Mouse (Mus musculus): Measurements from ENCODE around the gene Tgfb3. TPM values are rescaled to one million over a fixed set of nuclear protein-coding genes. Genes with fewer than 3 reads are reported as not detected.

Gene Tgfb3
- polyA plus RNA-seq, 1 experiment from 2014 or later: 14.7 TPM

GRCm38 (mm10) chr12:86076321-86076901, 2.4 kb downstream of the Tgfb3 start:
- DNase-seq (ENCODE audit: low spot score) (no peak), ATAC-seq (replicated peaks; ENCODE audit: low FRiP score) (no peak)
- Histone ChIP-seq H3K36me3 (ENCODE audit: control insufficient read depth, insufficient read depth, low read length) (no peaks in the 10 kb centered on the region), H3K4me3 (ENCODE audit: low read depth, low read length) (peak overlapping the region; percentile 59), H3K9me3 (ENCODE audit: control insufficient read depth, low read length) (no peaks in the 10 kb centered on the region), H3K27me3 (replicated peaks; ENCODE audit: control insufficient read depth, insufficient read depth, low read length) (peaks cover 29% of the 10 kb centered on the region), H3K9ac (ENCODE audit: low read depth, low read length) (0 out of 2 replicates have a peak overlapping the region, but pooled peaks have one; percentile 20), H3K27ac (ENCODE audit: low read depth, low read length) (no peak overlapping the region), H3K4me1 (replicated peaks; ENCODE audit: control insufficient read depth, insufficient read depth, low read length) (peaks cover 3% of the 10 kb centered on the region; the same call in 1 of the 2 replicates), H3K4me2 (peak overlapping the region; percentile 82)
- 19% methylated on average over 13 of the region's 13 CpGs for WGBS

- no peak for ATAC-seq (replicated peaks; ENCODE audit: low FRiP score)
- WGBS: 87% methylated on average over 7 of the region's 7 CpGs
- DNase-seq (ENCODE audit: low spot score): no peak
- H3K4me1 ChIP-seq (replicated peaks; ENCODE audit: control insufficient read depth, insufficient read depth, low read length): peaks cover 3% of the 10 kb centered on the region; the same call in 1 of the 2 replicates
- no peak overlapping the region for H3K27ac ChIP-seq (ENCODE audit: low read depth, low read length)
- no peaks in the 10 kb centered on the region for H3K9me3 ChIP-seq (ENCODE audit: control insufficient read depth, low read length)
- H3K4me2 ChIP-seq: peak overlapping the region; percentile 82
- no peak overlapping the region for H3K4me3 ChIP-seq (ENCODE audit: low read depth, low read length)
- H3K36me3 ChIP-seq (ENCODE audit: control insufficient read depth, insufficient read depth, low read length): no peaks in the 10 kb centered on the region
- no peak overlapping the region for H3K9ac ChIP-seq (ENCODE audit: low read depth, low read length)
- peaks cover 26% of the 10 kb centered on the region for H3K27me3 ChIP-seq (replicated peaks; ENCODE audit: control insufficient read depth, insufficient read depth, low read length)
Observed at GRCm38 (mm10) chr12:86075358-86075757, 3.5 kb downstream of the Tgfb3 start.

- WGBS: 71% methylated on average over 12 of the region's 12 CpGs
- H3K27ac ChIP-seq (ENCODE audit: low read depth, low read length): no peak overlapping the region
- no peak overlapping the region for H3K4me2 ChIP-seq
- no peak overlapping the region for H3K4me3 ChIP-seq (ENCODE audit: low read depth, low read length)
- H3K27me3 ChIP-seq (replicated peaks; ENCODE audit: control insufficient read depth, insufficient read depth, low read length): peaks cover 26% of the 10 kb centered on the region
- DNase-seq (ENCODE audit: low spot score) (no peak), ATAC-seq (replicated peaks; ENCODE audit: low FRiP score) (no peak)
- H3K9me3 ChIP-seq (ENCODE audit: control insufficient read depth, low read length): no peaks in the 10 kb centered on the region
- no peak overlapping the region for H3K9ac ChIP-seq (ENCODE audit: low read depth, low read length)
- peaks cover 3% of the 10 kb centered on the region; the same call in 1 of the 2 replicates for H3K4me1 ChIP-seq (replicated peaks; ENCODE audit: control insufficient read depth, insufficient read depth, low read length)
- H3K36me3 ChIP-seq (ENCODE audit: control insufficient read depth, insufficient read depth, low read length): no peaks in the 10 kb centered on the region
Observed at GRCm38 (mm10) chr12:86074681-86075080, 4.2 kb downstream of the Tgfb3 start.

- no peaks in the 10 kb centered on the region for H3K9me3 ChIP-seq (ENCODE audit: control insufficient read depth, low read length)
- H3K4me1 ChIP-seq (replicated peaks; ENCODE audit: control insufficient read depth, insufficient read depth, low read length): no peaks in the 10 kb centered on the region
- WGBS: 87% methylated on average over 6 of the region's 6 CpGs
- ATAC-seq (replicated peaks; ENCODE audit: low FRiP score) (no peak), DNase-seq (ENCODE audit: low spot score) (no peak)
- H3K36me3 ChIP-seq (ENCODE audit: control insufficient read depth, insufficient read depth, low read length): no peaks in the 10 kb centered on the region
- H3K27me3 ChIP-seq (replicated peaks; ENCODE audit: control insufficient read depth, insufficient read depth, low read length): peaks cover 7% of the 10 kb centered on the region; the same call in 1 of the 2 replicates
- H3K4me2 ChIP-seq: no peak overlapping the region
- H3K9ac ChIP-seq (ENCODE audit: low read depth, low read length): no peak overlapping the region
- no peak overlapping the region for H3K4me3 ChIP-seq (ENCODE audit: low read depth, low read length)
- no peak overlapping the region for H3K27ac ChIP-seq (ENCODE audit: low read depth, low read length)
Observed at GRCm38 (mm10) chr12:86071432-86071831, 7.4 kb downstream of the Tgfb3 start.

GRCm38 (mm10) chr12:86064796-86065195, 14.0 kb downstream of the Tgfb3 start:
- H3K4me3 ChIP-seq (ENCODE audit: low read depth, low read length): no peak overlapping the region
- H3K4me1 ChIP-seq (replicated peaks; ENCODE audit: control insufficient read depth, insufficient read depth, low read length): no peaks in the 10 kb centered on the region
- no peak for DNase-seq (ENCODE audit: low spot score)
- no peak overlapping the region for H3K9ac ChIP-seq (ENCODE audit: low read depth, low read length)
- no peak overlapping the region for H3K27ac ChIP-seq (ENCODE audit: low read depth, low read length)
- H3K36me3 ChIP-seq (ENCODE audit: control insufficient read depth, insufficient read depth, low read length): no peaks in the 10 kb centered on the region; the same call in 1 of the 2 replicates
- H3K9me3 ChIP-seq (ENCODE audit: control insufficient read depth, low read length): no peaks in the 10 kb centered on the region
- no peak for ATAC-seq (replicated peaks; ENCODE audit: low FRiP score)
- no peaks in the 10 kb centered on the region for H3K27me3 ChIP-seq (replicated peaks; ENCODE audit: control insufficient read depth, insufficient read depth, low read length)
- H3K4me2 ChIP-seq: no peak overlapping the region

GRCm38 (mm10) chr12:86059341-86059740, 19.5 kb downstream of the Tgfb3 start:
- ATAC-seq (replicated peaks; ENCODE audit: low FRiP score) (no peak), DNase-seq (ENCODE audit: low spot score) (no peak)
- no peaks in the 10 kb centered on the region; the same call in 1 of the 2 replicates for H3K36me3 ChIP-seq (ENCODE audit: control insufficient read depth, insufficient read depth, low read length)
- no peak overlapping the region for H3K9ac ChIP-seq (ENCODE audit: low read depth, low read length)
- no peak overlapping the region for H3K27ac ChIP-seq (ENCODE audit: low read depth, low read length)
- no peak overlapping the region for H3K4me2 ChIP-seq
- no peaks in the 10 kb centered on the region for H3K9me3 ChIP-seq (ENCODE audit: control insufficient read depth, low read length)
- no peak overlapping the region for H3K4me3 ChIP-seq (ENCODE audit: low read depth, low read length)
- WGBS: 82% methylated on average over 6 of the region's 6 CpGs
- no peaks in the 10 kb centered on the region for H3K27me3 ChIP-seq (replicated peaks; ENCODE audit: control insufficient read depth, insufficient read depth, low read length)
- no peaks in the 10 kb centered on the region for H3K4me1 ChIP-seq (replicated peaks; ENCODE audit: control insufficient read depth, insufficient read depth, low read length)

GRCm38 (mm10) chr12:86057516-86057915, 21.3 kb downstream of the Tgfb3 start:
- Histone ChIP-seq H3K27ac (ENCODE audit: low read depth, low read length) (no peak overlapping the region), H3K27me3 (replicated peaks; ENCODE audit: control insufficient read depth, insufficient read depth, low read length) (no peaks in the 10 kb centered on the region), H3K4me1 (replicated peaks; ENCODE audit: control insufficient read depth, insufficient read depth, low read length) (no peaks in the 10 kb centered on the region), H3K9ac (ENCODE audit: low read depth, low read length) (no peak overlapping the region), H3K9me3 (ENCODE audit: control insufficient read depth, low read length) (no peaks in the 10 kb centered on the region), H3K4me2 (no peak overlapping the region), H3K4me3 (ENCODE audit: low read depth, low read length) (no peak overlapping the region), H3K36me3 (ENCODE audit: control insufficient read depth, insufficient read depth, low read length) (no peaks in the 10 kb centered on the region; the same call in 1 of the 2 replicates)
- DNase-seq (ENCODE audit: low spot score) (no peak), ATAC-seq (replicated peaks; ENCODE audit: low FRiP score) (no peak)
- 82% methylated on average over 8 of the region's 8 CpGs for WGBS

GRCm38 (mm10) chr12:86056976-86057375, 21.9 kb downstream of the Tgfb3 start:
- H3K27me3 ChIP-seq (replicated peaks; ENCODE audit: control insufficient read depth, insufficient read depth, low read length): no peaks in the 10 kb centered on the region
- H3K36me3 ChIP-seq (ENCODE audit: control insufficient read depth, insufficient read depth, low read length): no peaks in the 10 kb centered on the region; the same call in 1 of the 2 replicates
- no peaks in the 10 kb centered on the region for H3K4me1 ChIP-seq (replicated peaks; ENCODE audit: control insufficient read depth, insufficient read depth, low read length)
- H3K4me2 ChIP-seq: no peak overlapping the region
- no peak for DNase-seq (ENCODE audit: low spot score)
- 85% methylated on average over 8 of the region's 8 CpGs for WGBS
- ATAC-seq (replicated peaks; ENCODE audit: low FRiP score): no peak
- no peak overlapping the region for H3K27ac ChIP-seq (ENCODE audit: low read depth, low read length)
- no peak overlapping the region for H3K9ac ChIP-seq (ENCODE audit: low read depth, low read length)
- no peak overlapping the region for H3K4me3 ChIP-seq (ENCODE audit: low read depth, low read length)
- no peaks in the 10 kb centered on the region for H3K9me3 ChIP-seq (ENCODE audit: control insufficient read depth, low read length)

- 84% methylated on average over 2 of the region's 2 CpGs for WGBS
- Histone ChIP-seq H3K4me3 (ENCODE audit: low read depth, low read length) (no peak overlapping the region), H3K27me3 (replicated peaks; ENCODE audit: control insufficient read depth, insufficient read depth, low read length) (no peaks in the 10 kb centered on the region), H3K36me3 (ENCODE audit: control insufficient read depth, insufficient read depth, low read length) (no peaks in the 10 kb centered on the region; the same call in 1 of the 2 replicates), H3K4me1 (replicated peaks; ENCODE audit: control insufficient read depth, insufficient read depth, low read length) (no peaks in the 10 kb centered on the region), H3K9me3 (ENCODE audit: control insufficient read depth, low read length) (no peaks in the 10 kb centered on the region), H3K27ac (ENCODE audit: low read depth, low read length) (no peak overlapping the region), H3K4me2 (no peak overlapping the region), H3K9ac (ENCODE audit: low read depth, low read length) (no peak overlapping the region)
- DNase-seq (ENCODE audit: low spot score): no peak
- no peak for ATAC-seq (replicated peaks; ENCODE audit: low FRiP score)
Observed at GRCm38 (mm10) chr12:86055306-86055705, 23.5 kb downstream of the Tgfb3 start.

Data from liver, embryonic 11.5 days (tissue).